Mouse (Mus musculus) C2C12 (cell line): ENCODE results near the gene Cd274.

Experiments
- CTCF ChIP-seq: IDR thresholded peaks from one replicate; pipeline ENCODE4 v1.5.1; 2011; ENCODE audit not compliant: control insufficient read depth, insufficient read depth, insufficient read length
- MAX ChIP-seq: IDR thresholded peaks from one replicate; pipeline ENCODE4 v1.6.1; 2011; ENCODE audit warnings: mild to moderate bottlenecking, control low read depth
- MYOD1 ChIP-seq: IDR thresholded peaks from one replicate; pipeline ENCODE4 v1.6.1; 2011; ENCODE audit warnings: low read depth; ENCODE audit not compliant: control insufficient read depth, insufficient read length
- MYOG ChIP-seq: IDR thresholded peaks from one replicate; pipeline ENCODE4 v1.6.1; 2011; ENCODE audit not compliant: control insufficient read depth, insufficient read length; ENCODE audit errors: extremely low read depth

GRCm38 (mm10) chr19:29405388-29405787, 38.1 kb downstream of the Cd274 start:
- TF ChIP-seq CTCF (no peak), MYOD1 (no peak), MYOG (no peak), MAX (no peak)
